8 mouse cellular contexts compared by ENCODE assay signal in genomic region chrX:167209828-167210227, GRCm38 (mm10). TPM values are rescaled to one million over a fixed set of nuclear protein-coding genes. Genes with fewer than 3 reads are reported as not detected.
DNase-seq lines count a peak whose midpoint lies in the region; ATAC-seq and TF ChIP-seq lines count a peak whose summit lies in the region.

No protein-coding gene starts in this region.

- no peak for TF ChIP-seq POLR2A in brain, embryonic 14.5 days (IDR thresholded peaks at IDR 0.05; ENCODE audit: borderline replicate concordance, extremely low read depth, insufficient read depth, insufficient read length, poor library complexity, severe bottlenecking)

- no peaks in the 10 kb centered on the region for H3K9me3 ChIP-seq in hindbrain, embryonic 13.5 days
- no peaks in the 10 kb centered on the region for H3K9me3 ChIP-seq in midbrain, embryonic 15.5 days

- no peak for DNase-seq in layer of hippocampus, adult 2 months (ENCODE audit: low spot score in 2 of 2)
- DNase-seq in layer of hippocampus, adult 18-20 months (ENCODE audit: low spot score in 2 of 2) = no peak
- peak; percentile 56 for DNase-seq in brain, embryonic 14.5 days (ENCODE audit: low read depth)
- no peak for DNase-seq in layer of hippocampus, adult 9-11 months
- DNase-seq in cerebellum, adult 9-10 months = no peak

- 51% methylated on average over 8 of the region's 8 CpGs for WGBS in hindbrain, embryonic 13.5 days
- 47% methylated on average over 8 of the region's 8 CpGs for WGBS in midbrain, embryonic 15.5 days

- H3K27ac ChIP-seq in layer of hippocampus, adult 2 months = peak overlapping the region; percentile 98
- H3K27ac ChIP-seq in hindbrain, embryonic 13.5 days = peak overlapping the region; percentile 96
- H3K27ac ChIP-seq in midbrain, embryonic 15.5 days = peak overlapping the region; percentile 93

- no peak for TF ChIP-seq CTCF in layer of hippocampus, adult 2 months (conservative IDR thresholded peaks at IDR 0.05)
- no peak for TF ChIP-seq CTCF in brain, embryonic 14.5 days (IDR thresholded peaks at IDR 0.05; ENCODE audit: borderline replicate concordance, extremely low read depth, insufficient read depth, insufficient read length)

- peaks cover 10% of the 10 kb centered on the region; the same call in 1 of the 2 replicates for H3K27me3 ChIP-seq in hindbrain, embryonic 13.5 days
- 0 out of 2 replicates have a peak, but pooled peaks cover 3% of the 10 kb centered on the region for H3K27me3 ChIP-seq in midbrain, embryonic 15.5 days (replicated peaks)

- H3K4me1 ChIP-seq in hindbrain, embryonic 13.5 days (replicated peaks) = peaks cover 21% of the 10 kb centered on the region
- peaks cover 12% of the 10 kb centered on the region for H3K4me1 ChIP-seq in midbrain, embryonic 15.5 days

- H3K4me2 ChIP-seq in hindbrain, embryonic 13.5 days = peak overlapping the region; percentile 58
- H3K4me2 ChIP-seq in midbrain, embryonic 15.5 days = peak overlapping the region; percentile 56

- ATAC-seq in hindbrain, embryonic 13.5 days (ENCODE audit: low FRiP score) = no peak
- no peak for ATAC-seq in midbrain, embryonic 15.5 days (replicated peaks)
- ATAC-seq in megakaryocyte-erythroid progenitor cell, adult 5-6 weeks (replicated peaks; ENCODE audit: low FRiP score, low TSS enrichment, poor library complexity, severe bottlenecking) = no peak

- peak overlapping the region; percentile 71 for H3K9ac ChIP-seq in hindbrain, embryonic 13.5 days
- peak overlapping the region; percentile 80 for H3K9ac ChIP-seq in midbrain, embryonic 15.5 days

- H3K4me3 ChIP-seq in layer of hippocampus, adult 2 months = peak overlapping the region; percentile 75
- peak overlapping the region; percentile 58 for H3K4me3 ChIP-seq in hindbrain, embryonic 13.5 days
- H3K4me3 ChIP-seq in midbrain, embryonic 15.5 days = peak overlapping the region; percentile 55

- no peaks in the 10 kb centered on the region for H3K36me3 ChIP-seq in hindbrain, embryonic 13.5 days
- H3K36me3 ChIP-seq in midbrain, embryonic 15.5 days (replicated peaks) = no peaks in the 10 kb centered on the region

RNA-seq across cellular contexts. Expression of gene Tmsb4x, which starts 0.7 kb away (rescaled TPM):
- 1,000 to 10,000 TPM; 1,652 to 1,714 TPM for total RNA-seq in layer of hippocampus, adult 2 months (2021)
- total RNA-seq in layer of hippocampus, adult 18-20 months (2021) = 1,000 to 10,000 TPM; 1,626 to 1,851 TPM
- 2,684 and 2,801 TPM in 2 replicates for polyA plus RNA-seq in brain, embryonic 14.5 days (2012; rRNA removed)
- polyA plus RNA-seq in hindbrain, embryonic 13.5 days (2015; fragmentation: Nextera tagmentation; extraction: Ambion mirVana) = 6,428 and 6,647 TPM in 2 replicates
- polyA plus RNA-seq in midbrain, embryonic 15.5 days (2015; fragmentation: Nextera tagmentation; extraction: Ambion mirVana) = 4,195 and 4,308 TPM in 2 replicates
- total RNA-seq in megakaryocyte-erythroid progenitor cell, adult 5-6 weeks (2014; fragmentation: Nextera tagmentation) = 237 and 370 TPM in 2 replicates
- total RNA-seq in megakaryocyte-erythroid progenitor cell, adult 5-6 weeks (2017) = 226 and 321 TPM in 2 replicates

RNA-seq across cellular contexts. Expression of gene Tlr8, which starts 54.3 kb away (rescaled TPM):
- under 1 TPM; 0.15 to 0.33 TPM for total RNA-seq in layer of hippocampus, adult 2 months (2021)
- total RNA-seq in layer of hippocampus, adult 18-20 months (2021) = under 1 TPM in 1 of 2 experiments, not detected in 1; 0.20 TPM
- polyA plus RNA-seq in brain, embryonic 14.5 days (2012; rRNA removed) = 0.06 and 0.14 TPM in 2 replicates
- polyA plus RNA-seq in hindbrain, embryonic 13.5 days (2015; fragmentation: Nextera tagmentation; extraction: Ambion mirVana) = 0.10 and 0.17 TPM in 2 replicates
- 0.15 TPM in 1 of 2 replicates, not detected in the other for polyA plus RNA-seq in midbrain, embryonic 15.5 days (2015; fragmentation: Nextera tagmentation; extraction: Ambion mirVana)
- not detected in 2 replicates for total RNA-seq in megakaryocyte-erythroid progenitor cell, adult 5-6 weeks (2014; fragmentation: Nextera tagmentation)
- total RNA-seq in megakaryocyte-erythroid progenitor cell, adult 5-6 weeks (2017) = 0.52 TPM in 1 of 2 replicates, not detected in the other

Comparison
In these comparisons a context has a peak if more than half of its experiments do, and no peak if none do; other contexts are left out.
1. RNA of gene Tmsb4x, which starts 0.7 kb away (total RNA-seq): 1,626 to 1,851 TPM in layer of hippocampus, adult 18-20 months and 1,652 to 1,714 TPM in layer of hippocampus, adult 2 months; 226 to 370 TPM in megakaryocyte-erythroid progenitor cell, adult 5-6 weeks; every median in the first group is over 4 times any median in the second.
2. Peak in every context shown above with its lines, with median percentiles within 50 percentile points of each other: H3K27ac ChIP-seq and H3K4me3 ChIP-seq.